Mouse (Mus musculus): ENCODE measurements at regions not wholly inside any gene's neighbourhood (a gene's known extent, or its start where the extent isn't known, plus 50 kb on each side); places are given as distances from the start of the nearest gene placed in this dataset.
"Not testable (repeated sequence)": the region's sequence is repeated elsewhere in the genome, so short reads cannot be mapped to it uniquely, and the experiment has no call there.

- Histone ChIP-seq H3K9me3 (replicated peaks) (no peaks in the 10 kb centered on the region), H3K4me3 (no peak overlapping the region), H3K27me3 (replicated peaks) (no peaks in the 10 kb centered on the region), H3K4me2 (peak overlapping the region; percentile 18; the same call in 1 of the 2 replicates), H3K4me1 (replicated peaks) (peaks cover 17% of the 10 kb centered on the region), H3K9ac (no peak overlapping the region), H3K36me3 (no peaks in the 10 kb centered on the region), H3K27ac (ENCODE audit: poor library complexity, severe bottlenecking) (peak overlapping the region; percentile 73)
- no peak; the same call in 1 of the 2 replicates for ATAC-seq (ENCODE audit: insufficient number of reproducible peaks, low FRiP score)
- 12% methylated on average over 2 of the region's 2 CpGs for WGBS
Observed at GRCm38 (mm10) chr16:49521685-49522084, 177.3 kb upstream of the Ift57 start.

GRCm38 (mm10) chr16:49522576-49522975 is 176.5 kb upstream of the Ift57 start:
- WGBS: 58% methylated on average over 5 of the region's 5 CpGs
- no peak for ATAC-seq (ENCODE audit: insufficient number of reproducible peaks, low FRiP score)
- no peak overlapping the region for H3K27ac ChIP-seq (ENCODE audit: poor library complexity, severe bottlenecking)
- no peaks in the 10 kb centered on the region for H3K27me3 ChIP-seq (replicated peaks)
- H3K9me3 ChIP-seq (replicated peaks): no peaks in the 10 kb centered on the region
- no peak overlapping the region for H3K9ac ChIP-seq
- no peak overlapping the region for H3K4me2 ChIP-seq
- peaks cover 17% of the 10 kb centered on the region for H3K4me1 ChIP-seq (replicated peaks)
- H3K4me3 ChIP-seq: no peak overlapping the region
- H3K36me3 ChIP-seq: no peaks in the 10 kb centered on the region

- not testable (repeated sequence) for H3K27ac ChIP-seq (ENCODE audit: poor library complexity, severe bottlenecking); H3K9ac ChIP-seq; ATAC-seq (ENCODE audit: insufficient number of reproducible peaks, low FRiP score); H3K4me2 ChIP-seq; H3K36me3 ChIP-seq; H3K9me3 ChIP-seq (replicated peaks); H3K4me3 ChIP-seq; H3K27me3 ChIP-seq (replicated peaks)
- WGBS: 70% methylated on average over 2 of the region's 2 CpGs
- H3K4me1 ChIP-seq (replicated peaks): peaks cover 15% of the 10 kb centered on the region; the same call in 1 of the 2 replicates
Observed at GRCm38 (mm10) chr16:49528618-49529017, 170.4 kb upstream of the Ift57 start.

- no peaks in the 10 kb centered on the region for H3K36me3 ChIP-seq
- H3K4me2 ChIP-seq: no peak overlapping the region
- no peak overlapping the region for H3K9ac ChIP-seq
- peaks cover 19% of the 10 kb centered on the region; the same call in 1 of the 2 replicates for H3K4me1 ChIP-seq (replicated peaks)
- H3K9me3 ChIP-seq (replicated peaks): no peaks in the 10 kb centered on the region
- H3K27ac ChIP-seq (ENCODE audit: poor library complexity, severe bottlenecking): no peak overlapping the region
- 70% methylated on average over 2 of the region's 2 CpGs for WGBS
- no peaks in the 10 kb centered on the region for H3K27me3 ChIP-seq (replicated peaks)
- no peak for ATAC-seq (ENCODE audit: insufficient number of reproducible peaks, low FRiP score)
- H3K4me3 ChIP-seq: no peak overlapping the region
Observed at GRCm38 (mm10) chr16:49529060-49529459, 170.0 kb upstream of the Ift57 start.

- Histone ChIP-seq H3K9ac (no peak overlapping the region), H3K27ac (ENCODE audit: poor library complexity, severe bottlenecking) (peak overlapping the region; percentile 40; the same call in 1 of the 2 replicates), H3K4me1 (replicated peaks) (peaks cover 19% of the 10 kb centered on the region; the same call in 1 of the 2 replicates), H3K4me3 (no peak overlapping the region), H3K36me3 (no peaks in the 10 kb centered on the region), H3K4me2 (no peak overlapping the region), H3K27me3 (replicated peaks) (no peaks in the 10 kb centered on the region), H3K9me3 (replicated peaks) (no peaks in the 10 kb centered on the region)
- WGBS: 57% methylated on average over 5 of the region's 5 CpGs
- no peak; the same call in 1 of the 2 replicates for ATAC-seq (ENCODE audit: insufficient number of reproducible peaks, low FRiP score)
Observed at GRCm38 (mm10) chr16:49530051-49530450, 169.0 kb upstream of the Ift57 start.

GRCm38 (mm10) chr16:49532071-49532686 is 166.9 kb upstream of the Ift57 start:
- H3K36me3 ChIP-seq: no peaks in the 10 kb centered on the region
- peaks cover 19% of the 10 kb centered on the region; the same call in 1 of the 2 replicates for H3K4me1 ChIP-seq (replicated peaks)
- no peaks in the 10 kb centered on the region for H3K27me3 ChIP-seq (replicated peaks)
- no peak overlapping the region for H3K27ac ChIP-seq (ENCODE audit: poor library complexity, severe bottlenecking)
- no peak for ATAC-seq (ENCODE audit: insufficient number of reproducible peaks, low FRiP score)
- no peaks in the 10 kb centered on the region for H3K9me3 ChIP-seq (replicated peaks)
- H3K4me3 ChIP-seq: no peak overlapping the region
- H3K9ac ChIP-seq: no peak overlapping the region
- 81% methylated on average over 7 of the region's 7 CpGs for WGBS
- H3K4me2 ChIP-seq: no peak overlapping the region

GRCm38 (mm10) chr16:49533498-49533998 is 165.5 kb upstream of the Ift57 start:
- H3K4me3 ChIP-seq: no peak overlapping the region
- H3K4me1 ChIP-seq (replicated peaks): peaks cover 19% of the 10 kb centered on the region; the same call in 1 of the 2 replicates
- H3K4me2 ChIP-seq: no peak overlapping the region
- H3K36me3 ChIP-seq: no peaks in the 10 kb centered on the region
- H3K27me3 ChIP-seq (replicated peaks): no peaks in the 10 kb centered on the region
- WGBS: 31% methylated on average over 4 of the region's 4 CpGs
- no peak overlapping the region for H3K9ac ChIP-seq
- H3K27ac ChIP-seq (ENCODE audit: poor library complexity, severe bottlenecking): peak overlapping the region; percentile 25; the same call in 1 of the 2 replicates
- H3K9me3 ChIP-seq (replicated peaks): no peaks in the 10 kb centered on the region
- no peak for ATAC-seq (ENCODE audit: insufficient number of reproducible peaks, low FRiP score)

- Histone ChIP-seq H3K4me2 (no peak overlapping the region), H3K9ac (no peak overlapping the region), H3K27ac (ENCODE audit: poor library complexity, severe bottlenecking) (no peak overlapping the region), H3K4me3 (no peak overlapping the region), H3K27me3 (replicated peaks) (no peaks in the 10 kb centered on the region), H3K36me3 (no peaks in the 10 kb centered on the region), H3K4me1 (replicated peaks) (no peaks in the 10 kb centered on the region), H3K9me3 (replicated peaks) (no peaks in the 10 kb centered on the region)
- 74% methylated on average over 3 of the region's 3 CpGs for WGBS
- no peak for ATAC-seq (ENCODE audit: insufficient number of reproducible peaks, low FRiP score)
Observed at GRCm38 (mm10) chr16:49550231-49550630, 148.8 kb upstream of the Ift57 start.

GRCm38 (mm10) chr16:49570031-49570430 is 129.0 kb upstream of the Ift57 start:
- no peak overlapping the region for H3K4me3 ChIP-seq
- no peaks in the 10 kb centered on the region for H3K4me1 ChIP-seq (replicated peaks)
- H3K27ac ChIP-seq (ENCODE audit: poor library complexity, severe bottlenecking): no peak overlapping the region
- no peak overlapping the region for H3K4me2 ChIP-seq
- no peaks in the 10 kb centered on the region for H3K36me3 ChIP-seq
- H3K27me3 ChIP-seq (replicated peaks): no peaks in the 10 kb centered on the region
- WGBS: 83% methylated on average over 2 of the region's 2 CpGs
- H3K9ac ChIP-seq: no peak overlapping the region
- ATAC-seq (ENCODE audit: insufficient number of reproducible peaks, low FRiP score): no peak
- no peaks in the 10 kb centered on the region for H3K9me3 ChIP-seq (replicated peaks)

- Histone ChIP-seq H3K4me3 (no peak overlapping the region), H3K4me2 (no peak overlapping the region), H3K27me3 (replicated peaks) (no peaks in the 10 kb centered on the region), H3K36me3 (no peaks in the 10 kb centered on the region), H3K9me3 (replicated peaks) (no peaks in the 10 kb centered on the region), H3K4me1 (replicated peaks) (no peaks in the 10 kb centered on the region), H3K9ac (no peak overlapping the region), H3K27ac (ENCODE audit: poor library complexity, severe bottlenecking) (no peak overlapping the region)
- no peak for ATAC-seq (ENCODE audit: insufficient number of reproducible peaks, low FRiP score)
- WGBS: 70% methylated on average over 12 of the region's 12 CpGs
Observed at GRCm38 (mm10) chr16:49572485-49573170, 126.4 kb upstream of the Ift57 start.

GRCm38 (mm10) chr16:49573171-49573517 is 125.9 kb upstream of the Ift57 start:
- H3K4me3 ChIP-seq: no peak overlapping the region
- no peaks in the 10 kb centered on the region for H3K4me1 ChIP-seq (replicated peaks)
- no peaks in the 10 kb centered on the region for H3K27me3 ChIP-seq (replicated peaks)
- no peak for ATAC-seq (ENCODE audit: insufficient number of reproducible peaks, low FRiP score)
- no peak overlapping the region for H3K9ac ChIP-seq
- H3K4me2 ChIP-seq: no peak overlapping the region
- H3K36me3 ChIP-seq: no peaks in the 10 kb centered on the region
- no peaks in the 10 kb centered on the region for H3K9me3 ChIP-seq (replicated peaks)
- WGBS: 79% methylated on average over 3 of the region's 3 CpGs
- H3K27ac ChIP-seq (ENCODE audit: poor library complexity, severe bottlenecking): no peak overlapping the region

Data from heart, embryonic 12.5 days (tissue).